Mouse (Mus musculus): ENCODE measurements around the gene Ptch2.

Ptch2 gene

DNA sequence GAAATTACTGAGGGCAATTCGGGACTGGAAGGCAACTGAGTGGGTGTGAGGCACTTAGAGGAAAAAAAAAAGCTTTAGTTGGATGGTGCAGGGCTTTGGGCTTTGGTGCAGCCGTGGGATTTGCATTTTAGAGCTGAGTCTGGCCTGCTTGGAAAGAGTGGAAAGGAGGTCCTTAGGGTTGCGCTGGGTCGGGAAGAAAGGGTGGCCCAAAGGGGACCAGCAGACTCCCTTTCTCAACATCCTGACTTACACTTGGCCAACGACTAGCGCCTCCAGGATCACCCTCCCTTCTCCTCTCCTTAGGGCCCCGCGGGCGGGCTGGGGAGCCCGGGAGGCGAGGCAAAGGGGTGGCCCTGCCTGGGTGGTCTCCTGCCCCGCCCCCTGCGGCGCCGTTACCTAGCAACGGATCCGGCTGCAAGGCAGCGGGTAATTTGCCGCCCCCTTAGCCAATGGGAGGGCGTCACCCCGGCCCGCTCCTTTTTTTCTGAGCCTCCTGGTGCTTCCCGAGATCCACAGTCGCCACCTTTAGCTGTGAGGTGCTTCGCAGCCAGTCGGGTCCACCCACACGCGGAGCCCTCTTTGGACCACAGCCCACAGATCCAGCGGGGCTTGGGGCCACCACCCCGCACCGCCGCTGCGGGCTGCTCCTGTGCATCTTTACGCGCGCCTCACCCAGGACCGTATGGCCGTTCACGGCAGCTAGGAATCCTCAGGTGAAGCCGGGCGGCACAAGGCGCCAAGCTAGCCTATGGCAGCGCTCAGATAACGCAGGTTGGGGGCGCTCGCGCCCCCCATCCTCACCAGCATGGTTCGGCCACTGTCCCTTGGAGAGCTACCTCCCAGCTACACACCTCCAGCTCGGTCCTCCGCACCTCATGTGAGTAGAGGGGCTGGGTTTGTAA, at the start of gene Ptch2:
Ptch2 (plus strand) TSS at position 525 of the 902 bp plus-strand sequence.
- DNase-seq, result peak; percentile 79 to 83

DNA sequence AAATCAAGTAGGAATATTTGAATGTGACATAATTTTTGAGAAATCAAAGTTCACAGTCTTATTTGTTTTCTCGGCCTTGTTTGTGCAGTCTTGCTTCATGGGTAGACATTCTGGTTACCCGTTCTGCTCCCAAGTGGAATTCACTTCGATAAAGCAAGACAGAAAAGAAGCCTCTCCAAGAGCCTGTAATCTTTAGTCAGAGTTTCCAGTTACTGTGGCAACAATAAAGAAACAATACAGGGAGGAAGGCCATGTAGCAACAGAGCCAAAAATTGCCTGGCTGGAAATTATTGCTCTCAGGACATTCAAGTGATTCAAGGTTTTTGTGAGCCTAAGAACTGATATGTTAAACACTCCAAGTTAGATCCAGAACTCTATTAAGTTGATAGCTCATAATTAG, 47.0 kb upstream of the Ptch2 start:
- no peak for DNase-seq

DNA sequence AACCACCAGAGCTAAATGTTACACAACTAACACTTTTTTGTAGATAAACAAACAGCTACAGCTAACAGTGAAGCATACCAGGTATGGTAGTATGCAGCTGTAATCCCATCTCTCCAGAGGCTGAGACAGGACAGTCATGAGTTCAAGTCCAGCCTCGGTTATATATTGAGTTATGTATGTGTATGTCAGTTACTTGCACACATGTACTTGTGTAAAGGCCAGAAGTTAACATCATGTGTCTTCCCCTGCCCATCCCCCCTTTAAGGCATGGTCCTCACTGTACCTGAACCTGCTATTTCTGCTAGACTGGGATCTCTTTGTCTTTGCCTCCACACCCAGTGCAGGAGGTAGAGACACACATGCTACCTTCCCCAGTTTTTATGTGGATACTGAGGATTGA, 46.4 kb upstream of the Ptch2 start:
- no peak for DNase-seq

DNA sequence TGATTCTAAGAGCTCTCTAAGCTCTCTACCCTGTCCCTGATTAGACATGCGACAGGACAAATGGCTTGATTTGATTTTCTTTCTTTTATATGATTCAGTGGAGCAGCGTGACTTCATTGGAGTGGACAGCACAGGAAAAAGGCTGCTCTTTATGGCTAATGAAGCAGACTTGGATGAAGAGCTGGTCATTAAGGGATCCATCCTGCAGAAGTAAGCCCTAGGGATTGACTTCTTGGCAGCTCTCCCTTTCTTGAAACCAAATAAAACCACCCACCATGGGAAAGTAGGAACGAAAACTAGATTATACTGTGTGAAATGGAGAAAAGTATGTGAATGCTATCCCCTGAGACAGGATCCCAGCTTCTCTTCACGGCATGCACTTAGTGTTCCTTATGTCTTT, 43.2 kb upstream of the Ptch2 start:
- DNase-seq, result no peak

DNA sequence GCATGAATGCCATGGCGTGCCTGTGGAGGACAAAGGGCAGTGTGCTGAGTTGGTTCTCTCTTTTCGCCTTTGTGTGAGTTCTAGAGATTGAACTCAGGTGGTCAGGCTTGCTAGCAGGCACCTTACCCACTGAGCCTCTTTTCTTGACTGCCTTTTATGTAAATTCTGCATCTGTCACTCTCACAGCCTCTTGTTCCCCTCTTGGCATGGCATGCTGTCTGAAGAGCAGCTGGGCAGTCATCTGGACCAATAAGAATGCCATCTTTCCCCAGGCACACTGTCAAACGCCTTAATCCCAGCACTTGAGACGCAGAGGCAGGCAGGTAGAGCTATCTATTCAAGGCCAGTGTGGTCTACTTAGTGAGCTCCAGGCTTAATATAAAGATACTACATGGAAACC, 41.9 kb upstream of the Ptch2 start:
- no peak for DNase-seq

DNA sequence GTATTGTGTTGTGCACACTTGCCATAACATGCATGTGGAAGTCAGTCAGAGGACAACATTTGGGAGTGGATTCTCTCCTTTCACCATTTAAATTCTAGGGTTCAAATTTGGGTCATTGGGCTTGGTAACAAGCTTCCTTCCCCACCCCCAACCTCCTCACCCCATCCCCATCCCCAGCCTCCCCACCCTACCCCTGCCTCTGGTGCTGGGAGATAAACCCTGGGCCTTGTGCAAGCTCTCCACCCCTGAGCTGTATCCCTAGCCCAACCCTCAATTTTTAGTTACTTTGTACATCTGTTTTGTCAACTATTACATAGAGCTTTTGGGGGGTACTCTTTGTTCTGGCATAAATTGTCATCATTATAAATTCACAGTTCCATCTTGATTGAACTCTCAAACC, 39.8 kb upstream of the Ptch2 start:
- DNase-seq, result no peak

DNA sequence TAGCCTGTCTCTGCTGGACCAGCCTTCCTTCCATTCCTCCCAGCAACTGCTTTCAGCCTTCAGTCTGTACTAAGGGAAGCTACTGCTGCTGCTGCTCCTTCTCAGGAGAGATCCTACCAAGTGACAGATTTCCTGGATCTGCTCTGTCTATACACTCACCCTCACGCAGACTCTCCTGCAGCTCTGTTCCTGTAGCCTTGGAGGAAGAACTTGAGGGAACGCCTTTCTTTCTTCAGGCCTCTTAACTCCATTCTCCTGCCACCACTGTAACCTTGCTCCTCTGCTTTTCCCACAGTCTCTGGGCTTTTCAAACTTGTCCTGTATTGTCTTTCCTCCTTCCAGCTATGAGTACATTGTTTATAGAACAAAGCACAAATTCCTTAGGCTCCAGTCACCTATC, 39.4 kb upstream of the Ptch2 start:
- DNase-seq, result no peak

DNA sequence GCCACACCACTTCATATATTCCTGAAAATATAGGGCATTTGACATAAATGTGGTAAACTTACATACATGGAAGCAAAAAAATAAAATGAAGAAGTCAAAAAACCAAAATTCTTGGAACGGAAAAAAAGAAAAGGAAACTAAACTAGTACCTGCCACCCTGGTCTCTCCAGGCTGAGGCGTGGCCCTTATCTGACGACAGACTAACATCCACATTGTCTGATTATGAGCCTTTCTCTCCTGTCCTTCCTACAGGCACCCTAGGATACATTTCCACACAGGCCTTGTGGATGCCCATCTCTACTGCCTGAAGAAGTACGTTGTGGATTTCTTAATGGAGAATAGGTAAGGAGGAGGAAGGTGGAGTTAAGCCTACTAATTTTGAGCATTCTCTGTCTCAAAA, 37.4 kb upstream of the Ptch2 start:
- no peak for DNase-seq

DNA sequence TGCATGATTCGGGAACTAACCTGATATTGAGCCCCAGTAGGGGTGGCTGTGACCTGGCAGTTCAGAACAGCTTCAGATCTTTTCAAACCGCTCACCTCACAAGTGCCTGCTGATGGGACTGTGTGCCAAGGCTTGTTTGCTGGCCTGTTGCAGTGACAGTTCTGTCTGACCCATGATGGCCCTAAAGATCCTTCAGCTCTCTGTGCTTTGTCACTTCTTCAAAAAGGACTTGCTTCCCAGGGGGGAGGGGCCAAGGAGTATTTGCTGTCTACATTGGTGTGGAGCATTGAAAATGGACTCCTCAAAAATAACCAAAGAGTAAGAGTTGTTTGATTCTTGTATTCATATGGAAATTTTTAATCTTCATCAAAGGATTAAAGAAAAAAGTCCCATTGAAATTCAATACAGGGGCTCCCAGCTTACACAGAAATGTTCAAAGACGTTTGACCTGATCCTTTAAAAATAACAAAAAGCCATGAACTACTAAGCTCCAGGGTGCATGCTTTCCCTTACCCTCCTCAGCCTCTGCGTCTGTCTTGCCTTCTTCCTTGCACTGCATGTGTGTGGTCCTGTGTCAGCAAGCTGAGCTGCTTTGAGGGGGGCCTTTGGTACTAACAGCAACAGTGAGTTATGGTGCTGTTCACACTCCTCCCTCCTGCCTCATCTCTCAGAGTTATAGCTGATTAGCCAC, 33.0 kb upstream of the Ptch2 start:
- DNase-seq, result no peak

DNA sequence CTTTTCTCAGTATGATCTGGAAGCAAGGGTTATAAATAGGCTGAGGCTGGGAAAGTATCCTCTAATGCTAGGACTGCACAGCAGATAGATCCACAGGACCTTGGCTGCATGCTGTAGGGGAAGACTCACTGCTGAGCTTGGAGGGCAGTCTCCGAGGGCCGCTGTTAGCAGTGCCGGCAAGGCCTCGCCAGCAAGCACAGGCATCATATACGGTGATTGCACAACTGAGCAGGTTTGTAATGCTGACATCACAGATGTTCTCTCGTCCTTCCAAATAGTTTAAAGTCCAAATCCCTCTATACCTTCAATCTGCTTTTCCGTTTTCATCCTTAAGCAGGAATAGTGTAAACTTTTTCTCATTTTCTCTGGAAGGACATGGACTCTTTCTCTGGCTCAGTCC, 27.8 kb upstream of the Ptch2 start:
- no peak for DNase-seq

DNA sequence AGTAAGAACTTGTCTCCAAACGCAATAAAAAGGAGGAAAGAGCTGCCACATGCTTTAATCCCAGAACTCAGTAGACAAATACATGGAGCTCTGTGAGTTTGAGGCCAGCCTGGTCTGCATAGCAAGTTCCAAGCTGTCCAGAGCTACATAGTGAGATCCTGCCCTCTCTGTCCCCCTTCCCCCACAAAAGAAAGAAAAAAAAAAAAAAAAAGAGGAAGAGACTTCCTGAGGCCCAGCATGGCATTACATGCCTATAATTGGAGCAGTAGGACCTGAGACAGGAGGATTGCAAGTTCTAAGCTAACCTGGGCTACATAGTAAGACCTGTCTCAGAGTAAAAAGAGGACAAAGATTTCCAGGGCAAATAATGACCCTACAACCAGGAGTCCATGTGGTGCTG, 26.2 kb upstream of the Ptch2 start:
- no peak for DNase-seq

DNA sequence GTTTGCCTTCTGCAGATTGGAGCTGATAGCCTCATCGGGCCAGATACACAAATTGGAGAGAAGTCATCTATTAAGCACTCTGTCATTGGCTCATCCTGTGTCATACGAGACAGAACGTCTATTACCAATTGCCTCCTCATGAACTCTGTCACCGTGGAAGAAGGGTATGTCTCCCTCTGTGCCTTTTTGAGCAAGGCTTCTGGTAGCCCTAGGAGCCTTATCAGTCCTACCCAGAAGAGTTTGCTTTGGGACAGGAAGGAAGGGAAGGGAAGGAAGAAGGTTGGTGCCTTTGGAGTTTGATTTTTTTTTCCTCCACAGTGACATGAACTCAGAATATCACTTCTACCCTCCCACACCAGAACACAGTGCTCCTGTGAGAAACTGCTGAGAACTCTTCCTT, 25.3 kb upstream of the Ptch2 start:
- no peak for DNase-seq

DNA sequence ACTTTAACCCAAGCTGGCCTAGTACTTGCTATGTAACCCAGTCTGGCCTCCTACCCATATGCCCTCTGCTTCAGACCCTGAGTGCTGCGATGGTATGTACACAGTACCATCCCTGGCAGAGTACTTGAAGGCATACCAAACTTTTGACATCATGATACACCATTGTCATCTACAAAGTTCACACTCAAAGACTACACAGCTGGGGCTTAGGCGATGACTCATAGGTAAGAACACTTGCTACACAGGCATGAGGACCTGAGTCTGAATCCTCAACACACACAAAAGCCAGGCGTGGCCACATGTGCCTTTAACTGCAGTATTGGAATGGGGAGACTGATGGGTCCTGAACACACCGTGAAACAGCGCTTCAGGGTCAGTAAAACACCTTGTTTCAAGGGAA, 24.7 kb upstream of the Ptch2 start:
- DNase-seq, result no peak

DNA sequence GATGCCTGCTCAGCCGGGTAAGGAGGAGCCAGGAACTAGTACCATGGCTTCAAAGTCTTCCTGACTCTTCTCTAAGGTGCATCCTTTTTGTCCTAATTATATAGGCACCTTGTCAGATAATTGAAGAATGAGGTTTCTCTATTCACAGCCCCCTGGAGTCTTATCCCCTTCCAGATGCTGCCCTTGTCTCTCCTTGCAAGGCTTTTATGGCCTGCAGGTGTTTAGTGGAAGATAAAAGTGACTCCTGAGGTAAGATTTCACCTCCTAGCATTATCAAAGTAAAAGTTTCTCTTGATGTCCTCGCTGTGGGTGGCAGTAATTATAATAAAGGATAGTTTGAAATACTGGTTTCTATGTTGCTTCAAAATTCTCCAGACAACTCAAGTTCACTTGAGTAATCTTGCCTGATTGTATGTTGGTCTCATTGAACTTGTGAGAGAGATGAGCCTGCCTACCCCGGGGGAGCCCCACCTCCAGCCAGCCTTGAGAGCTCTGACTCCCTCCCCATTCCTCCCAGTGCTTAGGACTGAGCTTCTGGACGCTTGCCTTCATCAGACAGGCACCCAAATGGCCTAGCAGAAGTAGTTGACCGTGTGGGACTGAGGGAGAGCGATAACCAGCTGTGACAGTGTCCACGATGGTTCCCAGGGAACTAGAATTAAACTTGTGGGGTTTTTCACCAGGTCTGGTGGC, 7.8 kb upstream of the Ptch2 start:
- DNase-seq, result no peak

DNA sequence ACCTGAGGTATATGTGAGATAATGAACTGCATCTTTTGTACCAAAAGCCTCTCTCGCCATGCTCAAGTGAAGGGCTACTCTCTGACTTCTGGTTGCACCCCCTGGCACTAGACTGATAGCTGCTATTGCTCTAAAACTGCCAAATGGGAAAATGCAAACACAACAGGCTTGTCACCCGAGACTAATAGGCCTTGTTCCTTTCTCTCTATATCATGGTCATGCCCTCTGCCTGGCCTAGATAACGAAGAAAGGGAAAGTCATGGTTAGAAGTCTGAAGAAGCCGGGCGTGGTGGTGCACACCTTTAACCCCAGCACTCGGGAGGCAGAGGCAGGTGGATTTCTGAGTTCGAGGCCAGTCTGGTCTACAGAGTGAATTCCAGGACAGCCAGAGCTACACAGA, 5.3 kb upstream of the Ptch2 start:
- no peak for DNase-seq

DNA sequence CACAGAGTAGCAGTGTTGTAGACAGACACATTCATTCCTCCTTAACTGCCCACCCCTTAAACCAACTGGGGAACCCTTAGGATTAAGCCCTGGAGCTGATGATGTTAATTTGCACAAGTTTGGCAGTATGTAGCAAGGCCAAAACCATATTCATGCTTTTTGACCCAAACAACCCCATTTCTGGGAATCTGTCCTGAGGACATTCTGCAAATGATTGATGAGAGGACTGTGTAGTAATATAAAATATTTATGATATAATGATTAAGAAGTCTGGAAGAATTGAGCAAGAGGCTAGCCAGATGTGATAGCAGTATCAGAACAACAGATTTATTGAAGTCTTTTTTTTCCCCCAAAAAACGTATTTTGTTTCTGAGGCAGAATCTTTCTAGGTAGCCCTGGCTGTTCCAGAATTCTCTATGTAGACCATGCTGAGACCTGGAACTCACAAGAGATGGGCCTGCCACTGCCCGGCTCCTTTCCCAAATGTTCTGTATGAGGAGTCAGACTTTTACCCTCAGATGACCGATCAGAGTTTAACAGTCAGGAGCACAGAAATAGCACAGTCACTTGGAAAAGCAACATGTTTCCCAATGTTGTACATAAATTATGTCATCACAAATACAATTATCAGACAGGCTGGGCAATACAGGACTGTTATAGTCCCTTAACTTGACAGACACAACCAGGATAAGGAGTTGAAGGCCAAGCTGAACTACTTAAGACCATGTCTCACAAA, 1.1 kb upstream of the Ptch2 start:
- DNase-seq, result peak; percentile 31 to 43

DNA sequence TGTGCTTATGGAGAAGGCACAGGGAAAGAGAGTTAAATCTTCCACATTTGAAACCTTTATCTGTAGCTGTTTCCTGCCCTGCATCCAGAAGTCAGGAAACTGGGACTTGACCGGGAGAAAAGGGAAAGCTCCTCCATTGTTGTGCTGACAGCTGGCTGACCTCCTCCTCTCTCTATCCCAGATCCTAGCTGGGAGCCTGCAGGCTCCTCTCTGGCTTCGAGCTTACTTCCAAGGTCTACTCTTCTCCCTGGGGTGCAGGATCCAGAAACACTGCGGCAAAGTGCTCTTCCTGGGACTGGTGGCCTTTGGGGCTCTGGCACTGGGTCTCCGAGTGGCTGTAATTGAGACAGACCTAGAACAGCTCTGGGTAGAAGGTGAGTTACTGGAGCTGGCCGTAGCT, 791 bp downstream of the Ptch2 start:
- peak; percentile 14 to 34 for DNase-seq

DNA sequence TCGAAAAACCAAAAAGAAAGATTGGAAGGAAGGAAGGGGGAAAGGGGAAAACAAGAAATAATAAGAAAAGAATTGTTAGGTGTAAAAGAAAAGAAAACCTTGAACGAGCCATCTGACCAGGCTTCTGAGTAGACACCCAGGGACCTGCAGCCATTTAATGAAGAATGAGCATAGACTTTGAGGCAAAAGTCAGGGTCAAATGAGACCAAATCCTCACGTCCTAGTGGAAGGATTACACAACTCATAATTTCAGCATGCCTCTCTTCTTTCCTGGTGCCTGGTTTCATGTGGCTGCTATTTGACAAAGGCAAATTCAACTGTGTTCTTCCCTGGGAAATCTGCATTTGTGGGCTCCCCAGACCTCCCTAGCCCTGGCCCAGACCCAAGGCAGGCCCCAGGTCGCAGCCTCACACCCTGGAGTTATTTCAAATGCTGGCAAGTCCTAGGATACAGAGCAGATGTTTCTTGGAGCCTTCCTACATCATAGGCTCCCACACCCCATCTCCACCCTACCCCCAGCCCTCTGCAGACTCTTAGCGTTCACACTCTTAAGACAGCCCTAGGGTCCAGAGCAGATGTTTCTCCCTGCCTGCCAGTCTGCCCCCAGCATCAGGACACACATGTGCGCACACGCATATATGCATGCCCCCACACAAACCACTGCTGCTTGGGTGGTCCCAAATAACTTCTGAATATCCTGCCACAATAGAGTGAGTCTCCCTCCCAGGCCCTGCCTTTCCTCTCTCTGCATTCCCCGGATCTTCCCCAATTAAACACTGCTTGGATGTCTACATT, 2.3 kb downstream of the Ptch2 start:
- no peak for DNase-seq

DNA sequence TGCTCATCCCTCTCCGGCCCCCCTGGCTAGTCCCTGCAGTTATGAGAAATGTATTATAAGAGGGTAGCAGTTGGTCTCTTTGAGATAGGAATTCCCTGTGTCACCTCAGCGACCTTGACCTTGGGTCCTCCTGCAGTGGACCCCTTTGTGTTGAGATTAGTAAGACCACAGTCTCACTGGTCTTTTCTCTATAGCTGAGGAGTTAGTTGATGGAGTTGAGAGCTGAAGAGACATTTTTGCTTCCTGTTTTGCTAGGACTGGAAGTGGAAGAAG, 2.8 kb downstream of the Ptch2 start:
- no peak for DNase-seq

DNA sequence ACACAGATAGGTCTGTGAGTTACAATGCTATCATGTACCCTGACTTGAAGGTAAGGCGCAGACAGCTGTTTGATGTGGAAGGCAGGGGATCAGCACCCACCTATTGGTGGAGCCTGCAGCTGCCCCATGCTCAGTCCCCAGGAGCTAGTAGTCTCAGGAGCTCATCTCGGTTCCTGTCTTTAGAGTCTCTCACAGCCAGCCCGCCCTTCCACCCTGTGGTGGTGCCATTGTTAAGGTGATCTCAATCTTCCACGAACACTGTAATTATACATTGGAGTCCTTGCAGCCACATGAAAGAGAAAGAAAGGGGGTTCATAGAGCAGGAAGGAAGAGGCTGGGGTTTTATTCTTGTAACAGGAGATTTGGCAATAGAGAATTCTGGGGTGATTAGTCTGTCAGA, 4.2 kb downstream of the Ptch2 start:
- no peak for DNase-seq

DNA sequence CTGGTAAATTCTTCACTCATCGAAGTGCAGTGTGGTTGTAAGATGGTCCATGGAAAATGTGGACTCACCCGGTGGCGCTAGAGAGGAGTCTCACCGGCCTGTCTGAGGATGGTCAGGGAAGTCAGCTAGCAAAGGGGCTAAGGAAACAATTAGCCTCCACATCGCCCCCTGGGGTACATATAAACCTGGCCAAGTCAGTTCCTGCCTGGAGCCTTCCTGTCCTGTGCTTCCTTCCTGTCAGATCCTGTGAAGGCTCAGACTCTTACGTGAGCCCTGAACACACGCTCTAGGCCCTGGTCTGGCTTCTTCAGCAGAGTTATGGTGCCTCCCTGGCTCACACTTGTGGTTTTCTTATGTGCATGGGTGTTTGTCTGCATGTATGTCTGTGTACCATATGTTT, 5.3 kb downstream of the Ptch2 start:
- DNase-seq, result peak; percentile 67 to 78

DNA sequence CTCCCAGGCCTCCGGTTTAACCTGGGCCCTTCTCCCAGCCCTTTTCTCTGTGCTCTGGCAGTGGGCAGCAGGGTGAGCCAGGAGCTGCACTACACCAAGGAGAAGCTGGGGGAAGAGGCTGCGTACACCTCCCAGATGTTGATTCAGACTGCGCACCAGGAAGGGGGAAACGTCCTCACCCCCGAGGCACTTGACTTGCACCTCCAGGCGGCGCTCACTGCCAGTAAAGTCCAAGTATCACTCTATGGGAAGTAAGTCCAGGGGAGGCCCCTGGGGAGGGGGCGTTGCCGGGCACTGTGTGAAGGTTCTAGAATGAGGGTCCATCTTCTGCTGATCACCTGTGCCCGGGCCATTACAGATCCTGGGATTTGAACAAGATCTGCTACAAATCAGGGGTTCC, 8.8 kb downstream of the Ptch2 start:
- no peak for DNase-seq

DNA sequence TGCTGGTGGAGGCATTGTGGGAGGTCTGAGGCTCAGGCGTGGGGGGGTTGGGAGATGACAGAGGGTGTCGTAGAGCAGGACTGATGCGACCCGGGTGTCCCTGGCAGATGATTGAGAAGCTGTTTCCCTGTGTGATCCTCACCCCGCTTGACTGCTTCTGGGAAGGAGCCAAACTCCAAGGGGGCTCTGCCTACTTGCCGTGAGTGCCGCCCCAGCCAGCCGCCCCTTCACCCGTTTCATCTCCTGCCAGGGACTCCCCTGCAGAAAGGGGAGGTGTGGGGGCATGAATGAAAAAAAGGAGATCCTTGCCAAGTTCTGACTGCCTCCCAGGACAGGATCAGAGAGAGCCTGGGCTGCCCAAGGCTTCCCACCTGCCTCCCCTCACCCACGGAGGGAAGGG, 9.3 kb downstream of the Ptch2 start:
- peak in 1 of 2 experiments; percentile 69 for DNase-seq
